Mouse (Mus musculus): Measurements from ENCODE around the gene Scn9a.
A peak's percentile ranks its signal among the peaks of the same experiment; 100 is the strongest.

Scn9a gene

GRCm38 (mm10) chr2:66462458-66462857 lies 172.3 kb downstream of the Scn9a start:
- no peak for DNase-seq (ENCODE audit: extremely low spot score)

DNA sequence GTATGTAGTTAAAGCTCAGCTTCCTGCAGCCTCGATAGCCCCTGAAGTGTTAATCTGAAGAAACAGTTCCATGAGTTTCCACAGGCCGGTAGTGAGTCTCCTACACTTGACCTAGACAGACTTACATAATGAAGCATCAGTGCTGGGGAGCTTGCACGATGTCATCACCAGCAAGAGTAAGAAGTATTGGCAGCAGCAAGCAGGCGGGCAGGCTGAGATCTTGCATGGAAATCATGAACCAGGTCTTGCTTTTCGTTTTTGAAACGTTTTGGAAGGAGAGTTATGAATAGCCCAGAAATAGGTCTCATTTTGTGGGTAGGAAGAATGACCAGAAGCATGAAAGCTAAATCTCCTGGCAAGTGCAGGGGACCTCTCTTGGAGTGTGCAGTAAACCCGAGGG lies 194.1 kb downstream of the Scn9a start, which contains the start of gene Scn1a:
Gene Scn1a, minus strand, starts transcription at position 130 of the 400 bp plus-strand sequence.
- DNase-seq (ENCODE audit: extremely low spot score), result peak; percentile 6

DNA sequence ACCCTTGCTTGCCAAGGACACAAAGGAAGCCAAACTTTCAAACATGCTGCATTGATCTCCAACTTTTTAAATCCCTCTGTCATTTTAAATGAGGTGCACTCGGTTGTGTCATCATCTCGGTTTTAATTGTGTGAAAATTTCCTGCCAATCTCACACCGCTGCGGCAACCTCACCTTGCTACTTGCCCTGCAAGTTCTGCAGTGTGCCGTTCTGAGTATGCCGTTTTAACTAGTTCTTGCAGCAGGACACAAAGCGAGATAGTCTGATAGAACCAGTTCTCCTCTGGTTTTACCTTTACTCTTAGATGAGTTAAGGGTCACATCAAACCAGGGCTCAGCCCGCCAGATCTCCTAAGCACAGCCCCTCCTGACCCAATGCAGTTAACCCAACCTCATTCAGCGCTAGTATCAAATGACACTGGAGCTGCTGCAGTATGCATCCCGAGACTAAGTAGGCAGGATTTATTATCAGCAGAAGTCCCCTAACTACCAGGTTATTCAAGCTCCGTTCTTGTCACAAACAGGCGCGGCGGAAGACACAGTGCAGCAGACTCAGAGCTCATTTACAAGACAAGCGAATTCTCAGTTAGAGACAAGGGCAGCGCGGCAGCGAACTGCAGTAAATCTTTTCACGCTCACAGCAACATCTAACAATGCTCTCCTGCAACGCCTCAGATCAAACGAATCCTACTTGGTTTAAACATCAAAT lies 194.8 kb downstream of the Scn9a start:
- peak; percentile 55 for DNase-seq (ENCODE audit: extremely low spot score)

GRCm38 (mm10) chr2:66436286-66436685 lies 198.5 kb downstream of the Scn9a start:
- DNase-seq (ENCODE audit: extremely low spot score), result no peak

All from embryo, embryonic 9.5 days (tissue).